Mouse (Mus musculus) MEL (cell line): ENCODE measurements around the gene Me1. TPM values are rescaled to one million over a fixed set of nuclear protein-coding genes. Genes with fewer than 3 reads are reported as not detected.

Experiments
- DNase-seq: peaks from one replicate; pipeline ENCODE4 v3.0.0; 2011; ENCODE audit warnings: low read depth, low spot score
- H3K27ac ChIP-seq: 2 replicates; pipeline ENCODE4 v1.5.1; 2012; ENCODE audit warnings: low read depth, mild to moderate bottlenecking, control low read depth, low read length, moderate library complexity; ENCODE audit not compliant: control insufficient read depth
- H3K27me3 ChIP-seq, 2 experiments: fragments of 150-350 bp in 1 of 2; sonication (generic) in 1 of 2; 2 replicates each; pipeline ENCODE4 v1.6.1; 2012; ENCODE audit warnings: low read length in 2 of 2, mild to moderate bottlenecking in 2 of 2, improper control_type of control experiment in 1 of 2, moderate library complexity in 1 of 2; ENCODE audit not compliant: insufficient read depth in 2 of 2, control insufficient read depth in 1 of 2
- H3K36me3 ChIP-seq, 2 experiments: 2 replicates each; pipeline ENCODE4 v1.6.1; 2012 to 2014; ENCODE audit warnings: low read length in 2 of 2, improper control_type of control experiment in 1 of 2, inconsistent platforms in 1 of 2, mild to moderate bottlenecking in 1 of 2; ENCODE audit not compliant: insufficient read depth in 2 of 2, control insufficient read depth in 1 of 2
- H3K4me1 ChIP-seq, 2 experiments: fragments of 150-350 bp in 1 of 2; sonication (generic) in 1 of 2; 2 replicates each; pipeline ENCODE4 v1.6.1; 2012; ENCODE audit warnings: low read length in 2 of 2, improper control_type of control experiment in 1 of 2, mild to moderate bottlenecking in 1 of 2; ENCODE audit not compliant: insufficient read depth in 2 of 2, control insufficient read depth in 1 of 2
- H3K4me3 ChIP-seq, 2 experiments: fragments of 150-350 bp in 1 of 2; sonication (generic) in 1 of 2; 2 replicates each; pipeline ENCODE4 v1.5.1; 2012; ENCODE audit warnings: low read depth in 2 of 2, low read length in 2 of 2, mild to moderate bottlenecking in 2 of 2, moderate library complexity in 2 of 2, control low read depth in 1 of 2, improper control_type of control experiment in 1 of 2; ENCODE audit not compliant: control insufficient read depth in 1 of 2, insufficient read depth in 1 of 2
- H3K79me2 ChIP-seq: 2 replicates; pipeline ENCODE4 v1.6.1; 2012; ENCODE audit warnings: mild to moderate bottlenecking, low read length, moderate library complexity; ENCODE audit not compliant: control insufficient read depth, poor library complexity, insufficient read depth
- H3K9ac ChIP-seq: 2 replicates; pipeline ENCODE4 v1.6.1; 2012; ENCODE audit warnings: low read depth, mild to moderate bottlenecking, control low read depth, low read length, moderate library complexity; ENCODE audit not compliant: control insufficient read depth, poor library complexity, severe bottlenecking
- H3K9me3 ChIP-seq: fragments of 150-350 bp; sonication (generic); replicated peaks from 2 replicates; pipeline ENCODE4 v1.6.1; 2012; ENCODE audit warnings: mild to moderate bottlenecking, low read length, improper control_type of control experiment, moderate library complexity; ENCODE audit not compliant: insufficient read depth
- BHLHE40 ChIP-seq: IDR thresholded peaks from 2 replicates; pipeline ENCODE4 v1.6.1; 2012; ENCODE audit warnings: low read depth, mild to moderate bottlenecking, inconsistent platforms, low read length, improper control_type of control experiment, borderline replicate concordance
- CTCF ChIP-seq, 3 experiments: IDR thresholded peaks in 2 of 3; conservative IDR thresholded peaks in 1 of 3; 2 replicates each; pipeline ENCODE4 v1.5.1; 2011 to 2012; ENCODE audit warnings: low read length in 3 of 3, low read depth in 2 of 3, mild to moderate bottlenecking in 2 of 3, improper control_type of control experiment in 1 of 3, inconsistent platforms in 1 of 3, mixed read lengths in 1 of 3, moderate library complexity in 1 of 3; ENCODE audit not compliant: control insufficient read depth in 1 of 3, insufficient read depth in 1 of 3, poor library complexity in 1 of 3, severe bottlenecking in 1 of 3
- E2F4 ChIP-seq: IDR thresholded peaks from 2 replicates; pipeline ENCODE4 v1.6.1; 2011; ENCODE audit warnings: low read depth, low read length, improper control_type of control experiment, borderline replicate concordance
- ELF1 ChIP-seq: IDR thresholded peaks from 2 replicates; pipeline ENCODE4 v1.6.1; 2014; ENCODE audit warnings: low read depth, mild to moderate bottlenecking, inconsistent platforms, low read length, improper control_type of control experiment, moderate library complexity
- EP300 ChIP-seq, 2 experiments: IDR thresholded peaks; 2 replicates each; pipeline ENCODE4 v1.6.1; 2011; ENCODE audit warnings: improper control_type of control experiment in 2 of 2, low read length in 2 of 2, low read depth in 1 of 2, mild to moderate bottlenecking in 1 of 2
- ETS1 ChIP-seq: IDR thresholded peaks from 2 replicates; pipeline ENCODE4 v1.6.1; 2012; ENCODE audit warnings: low read depth, mild to moderate bottlenecking, inconsistent platforms, low read length, improper control_type of control experiment, moderate library complexity
- GATA1 ChIP-seq: IDR thresholded peaks from 2 replicates; pipeline ENCODE4 v1.6.1; 2011; ENCODE audit warnings: low read depth, low read length, improper control_type of control experiment
- HCFC1 ChIP-seq: IDR thresholded peaks from 2 replicates; pipeline ENCODE4 v1.6.1; 2012; ENCODE audit warnings: low read depth, mild to moderate bottlenecking, inconsistent platforms, low read length, improper control_type of control experiment, moderate library complexity
- KAT2A ChIP-seq: conservative IDR thresholded peaks from 2 replicates; pipeline ENCODE4 v1.6.1; 2012; ENCODE audit warnings: low read depth, low read length, improper control_type of control experiment, inconsistent platforms
- MAX ChIP-seq: IDR thresholded peaks from 2 replicates; pipeline ENCODE4 v1.6.1; 2011; ENCODE audit warnings: low read length, improper control_type of control experiment
- MEF2A ChIP-seq: IDR thresholded peaks from 2 replicates; pipeline ENCODE4 v1.6.1; 2014; ENCODE audit warnings: low read depth, mild to moderate bottlenecking, inconsistent platforms, low read length, improper control_type of control experiment; ENCODE audit not compliant: poor library complexity, insufficient replicate concordance, severe bottlenecking; ENCODE audit errors: extremely low read depth
- MXI1 ChIP-seq: IDR thresholded peaks from 2 replicates; pipeline ENCODE4 v1.6.1; 2011; ENCODE audit warnings: mild to moderate bottlenecking, low read depth, low read length, improper control_type of control experiment
- MYC ChIP-seq: IDR thresholded peaks from 2 replicates; pipeline ENCODE4 v1.6.1; 2011; ENCODE audit warnings: low read depth, mild to moderate bottlenecking, low read length, improper control_type of control experiment, moderate library complexity
- POLR2A ChIP-seq, 2 experiments: IDR thresholded peaks; 2 replicates each; pipeline ENCODE4 v1.6.1; 2011 to 2012; ENCODE audit warnings: low read length in 2 of 2, mild to moderate bottlenecking in 2 of 2, control low read depth in 1 of 2, improper control_type of control experiment in 1 of 2, low read depth in 1 of 2, moderate library complexity in 1 of 2; ENCODE audit not compliant: control insufficient read depth in 1 of 2, insufficient read depth in 1 of 2, poor library complexity in 1 of 2
- RAD21 ChIP-seq: IDR thresholded peaks from 2 replicates; pipeline ENCODE4 v1.6.1; 2011; ENCODE audit warnings: mild to moderate bottlenecking, low read depth, low read length, improper control_type of control experiment
- RCOR1 ChIP-seq: IDR thresholded peaks from 2 replicates; pipeline ENCODE4 v1.6.1; 2012; ENCODE audit warnings: low read depth, mild to moderate bottlenecking, inconsistent platforms, low read length, improper control_type of control experiment
- SIN3A ChIP-seq: IDR thresholded peaks from 2 replicates; pipeline ENCODE4 v1.6.1; 2012; ENCODE audit warnings: low read length, improper control_type of control experiment, inconsistent platforms
- SMC3 ChIP-seq: IDR thresholded peaks from 2 replicates; pipeline ENCODE4 v1.6.1; 2011; ENCODE audit warnings: low read depth, low read length, improper control_type of control experiment
- TAL1 ChIP-seq: IDR thresholded peaks from 2 replicates; pipeline ENCODE4 v1.6.1; 2012; ENCODE audit warnings: mild to moderate bottlenecking, inconsistent platforms, low read length, moderate library complexity, mixed read lengths
- TBP ChIP-seq: IDR thresholded peaks from 2 replicates; pipeline ENCODE4 v1.8.0; 2011; ENCODE audit warnings: low read depth, low read length, improper control_type of control experiment
- ZC3H11A ChIP-seq: IDR thresholded peaks from 2 replicates; pipeline ENCODE4 v1.6.1; 2012; ENCODE audit warnings: low read depth, mild to moderate bottlenecking, inconsistent platforms, low read length, improper control_type of control experiment
- ZKSCAN1 ChIP-seq: IDR thresholded peaks from 2 replicates; pipeline ENCODE4 v1.6.1; 2012; ENCODE audit warnings: low read depth, mild to moderate bottlenecking, inconsistent platforms, low read length, improper control_type of control experiment, moderate library complexity
- polyA plus RNA-seq, 2 experiments: library from polyadenylated mRNA; stranded (reverse) in 1 of 2; unstranded in 1 of 2; fragments of >175 nt in 1 of 2; fragments of >200 nt in 1 of 2; gene quantifications; 2 replicates each; pipeline versions ENCODE4 v1.2.1 to v1.2.4; 2012; ENCODE audit warnings: low replicate concordance in 2 of 2, low read depth in 1 of 2; ENCODE audit not compliant: insufficient read length in 2 of 2, insufficient read depth in 1 of 2, missing spikeins in 1 of 2
- total RNA-seq: library from RNA; depleted of rRNA; stranded (reverse); fragments of 300-350 nt; gene quantifications from 2 replicates; pipeline ENCODE4 v1.2.3, GENCODE M21; 2012

Gene Me1
- total and polyA plus RNA-seq, 3 experiments = 7.1 to 123 (median 23.4) TPM

GRCm38 (mm10) chr9:86572636-86573291, 123.0 kb downstream of the Me1 start:
- Histone ChIP-seq H3K27me3 (no peaks in the 10 kb centered on the region), H3K9me3 (no peaks in the 10 kb centered on the region), H3K9ac (peak overlapping the region; percentile 76), H3K79me2 (peaks cover 2% of the 10 kb centered on the region; the same call in 1 of the 2 replicates), H3K36me3 (no peaks in the 10 kb centered on the region; a peak in 1 of 4 replicates), H3K4me3 (peak overlapping the region; percentile 96 to 98), H3K27ac (no peak overlapping the region), H3K4me1 (peaks cover 0 to 6% of the 10 kb centered on the region in 2 experiments; a peak in 2 of 4 replicates)
- DNase-seq = peak; percentile 90
- peak; percentile 82 for TF ChIP-seq SIN3A
- TF ChIP-seq MAX = peak; percentile 72
- peak; percentile 82 for TF ChIP-seq RAD21
- peak; percentile 78 for TF ChIP-seq ZC3H11A
- peak; percentile 79 to 90 (median 81) for TF ChIP-seq CTCF (IDR thresholded peaks at IDR 0.05 in 2 of 3, conservative IDR thresholded peaks at IDR 0.05 in 1 of 3; ENCODE audit: control insufficient read depth in 1 of 3, insufficient read depth in 1 of 3, low read depth in 2 of 3, low read length in 3 of 3, poor library complexity in 1 of 3, severe bottlenecking in 1 of 3)
- peak; percentile 69; the same call in 1 of the 2 replicates for TF ChIP-seq MYC
- no peak for TF ChIP-seq KAT2A
- peak; percentile 86 for TF ChIP-seq SMC3
- peak; percentile 38; the same call in 1 of the 2 replicates for TF ChIP-seq HCFC1
- 0 out of 2 replicates have a peak, but pooled peaks have one; percentile 5 for TF ChIP-seq BHLHE40
- TF ChIP-seq ETS1 = no peak
- no peak for TF ChIP-seq E2F4
- TF ChIP-seq GATA1 = 0 out of 2 replicates have a peak, but pooled peaks have one; percentile 5
- TF ChIP-seq MXI1 = peak; percentile 84
- TF ChIP-seq RCOR1 = no peak; the same call in 1 of the 2 replicates

GRCm38 (mm10) chr9:86572196-86572595, 123.6 kb downstream of the Me1 start:
- no peaks in the 10 kb centered on the region; a peak in 1 of 4 replicates for H3K36me3 ChIP-seq
- H3K9me3 ChIP-seq = no peaks in the 10 kb centered on the region
- H3K4me1 ChIP-seq = peaks cover 0 to 6% of the 10 kb centered on the region in 2 experiments; a peak in 2 of 4 replicates
- H3K27me3 ChIP-seq = no peaks in the 10 kb centered on the region
- TF ChIP-seq ELF1 = no peak
- no peak; a peak in 1 of 4 replicates for TF ChIP-seq POLR2A (IDR thresholded peaks at IDR 0.05; ENCODE audit: control insufficient read depth in 1 of 2, insufficient read depth in 1 of 2, low read depth in 1 of 2, low read length in 2 of 2, poor library complexity in 1 of 2)
- no peak for TF ChIP-seq EP300 (IDR thresholded peaks at IDR 0.05; ENCODE audit: low read depth in 1 of 2, low read length in 2 of 2)
- no peak for TF ChIP-seq ZKSCAN1
- TF ChIP-seq CTCF (IDR thresholded peaks at IDR 0.05 in 2 of 3, conservative IDR thresholded peaks at IDR 0.05 in 1 of 3; ENCODE audit: control insufficient read depth in 1 of 3, insufficient read depth in 1 of 3, low read depth in 2 of 3, low read length in 3 of 3, poor library complexity in 1 of 3, severe bottlenecking in 1 of 3) = no peak
- TF ChIP-seq TAL1 = no peak
- no peak for TF ChIP-seq MEF2A
- TF ChIP-seq SIN3A = no peak
- TF ChIP-seq TBP = no peak
- no peak for TF ChIP-seq BHLHE40
- H3K9ac ChIP-seq = peak overlapping the region; percentile 76
- no peak overlapping the region for H3K27ac ChIP-seq
- H3K4me3 ChIP-seq = peak overlapping the region; percentile 96 to 98
- DNase-seq = no peak
- peaks cover 2% of the 10 kb centered on the region; the same call in 1 of the 2 replicates for H3K79me2 ChIP-seq
